In genomic region chr15:101845971-101846403, GRCm38 (mm10) we compare ENCODE assay signal across 9 mouse cellular contexts. TPM values are rescaled to one million over a fixed set of nuclear protein-coding genes. Genes with fewer than 3 reads are reported as not detected.
A peak's percentile ranks its signal among the peaks of the same experiment; 100 is the strongest.
DNase-seq lines count a peak whose midpoint lies in the region; ATAC-seq and TF ChIP-seq lines count a peak whose summit lies in the region.
"Had no signal": no experiment of that assay in that cellular context is flagged by ENCODE, and none has a peak within 500 bp of the region (broad histone marks: within the 10 kb centered on the region; RNA-seq: fewer than 3 reads in every experiment).

No protein-coding gene starts in this region.

- 0 out of 2 replicates have a peak, but pooled peaks cover 3% of the 10 kb centered on the region for H3K4me1 ChIP-seq in limb, embryonic 14.5 days (ENCODE audit: control insufficient read depth, insufficient read depth, low read length)
- peaks cover 10% of the 10 kb centered on the region; the same call in 1 of the 2 replicates for H3K4me1 ChIP-seq in midbrain, embryonic 12.5 days
- 0 out of 2 replicates have a peak, but pooled peaks cover 3% of the 10 kb centered on the region for H3K4me1 ChIP-seq in stomach, embryonic 16.5 days (ENCODE audit: control insufficient read depth, insufficient read depth, low read length)

- H3K4me3 ChIP-seq in limb, embryonic 14.5 days (replicated peaks; ENCODE audit: low read length) = peak overlapping the region; percentile 49
- H3K4me3 ChIP-seq in midbrain, embryonic 12.5 days = peak overlapping the region; percentile 56
- peak overlapping the region; percentile 53 for H3K4me3 ChIP-seq in stomach, embryonic 16.5 days (replicated peaks; ENCODE audit: low read length)

- H3K36me3 ChIP-seq in limb, embryonic 14.5 days (ENCODE audit: control insufficient read depth, insufficient read depth, low read length) = no peaks in the 10 kb centered on the region
- no peaks in the 10 kb centered on the region for H3K36me3 ChIP-seq in midbrain, embryonic 12.5 days
- H3K36me3 ChIP-seq in stomach, embryonic 16.5 days (ENCODE audit: control insufficient read depth, insufficient read depth, low read length) = no peaks in the 10 kb centered on the region

- no peak for TF ChIP-seq POLR2A in limb, embryonic 14.5 days (IDR thresholded peaks at IDR 0.05; ENCODE audit: borderline replicate concordance, extremely low read depth, insufficient read depth, insufficient read length)

- WGBS in limb, embryonic 14.5 days = under 1% methylated on average over 32 of the region's 37 CpGs
- under 1% methylated on average over 36 of the region's 37 CpGs for WGBS in midbrain, embryonic 12.5 days
- WGBS in stomach, embryonic 16.5 days = 1% methylated on average over 37 of the region's 37 CpGs

- H3K9ac ChIP-seq in limb, embryonic 14.5 days (ENCODE audit: low read depth, low read length, severe bottlenecking) = peak overlapping the region; percentile 67
- H3K9ac ChIP-seq in midbrain, embryonic 12.5 days (replicated peaks) = peak overlapping the region; percentile 75
- peak overlapping the region; percentile 72 for H3K9ac ChIP-seq in stomach, embryonic 16.5 days (ENCODE audit: low read length)

- 0 out of 2 replicates have a peak, but pooled peaks cover 14% of the 10 kb centered on the region for H3K27me3 ChIP-seq in limb, embryonic 14.5 days (ENCODE audit: control insufficient read depth, insufficient read depth, low read length)
- H3K27me3 ChIP-seq in midbrain, embryonic 12.5 days = peaks cover 30% of the 10 kb centered on the region
- H3K27me3 ChIP-seq in stomach, embryonic 16.5 days (ENCODE audit: control insufficient read depth, insufficient read depth, low read length) = no peaks in the 10 kb centered on the region; the same call in 1 of the 2 replicates

- ATAC-seq in granulocyte monocyte progenitor cell, adult 5-6 weeks (replicated peaks; ENCODE audit: poor library complexity, severe bottlenecking) = peak; percentile 71
- ATAC-seq in limb, embryonic 14.5 days (ENCODE audit: low FRiP score, low read depth) = no peak
- peak; percentile 72 for ATAC-seq in midbrain, embryonic 12.5 days (ENCODE audit: low FRiP score, low read depth)
- peak; percentile 56; the same call in 1 of the 2 replicates for ATAC-seq in stomach, embryonic 16.5 days (ENCODE audit: insufficient read depth, low FRiP score)

- no peak overlapping the region for H3K27ac ChIP-seq in limb, embryonic 14.5 days (replicated peaks; ENCODE audit: low read depth, low read length)
- peak overlapping the region; percentile 65 for H3K27ac ChIP-seq in midbrain, embryonic 12.5 days (replicated peaks)
- H3K27ac ChIP-seq in stomach, embryonic 16.5 days (ENCODE audit: low read length) = peak overlapping the region; percentile 76

- H3K9me3 ChIP-seq in limb, embryonic 14.5 days (ENCODE audit: control insufficient read depth, low read length) = no peaks in the 10 kb centered on the region
- no peaks in the 10 kb centered on the region for H3K9me3 ChIP-seq in midbrain, embryonic 12.5 days
- no peaks in the 10 kb centered on the region for H3K9me3 ChIP-seq in stomach, embryonic 16.5 days (replicated peaks; ENCODE audit: control insufficient read depth, low read length)

- peak overlapping the region; percentile 91 for H3K4me2 ChIP-seq in limb, embryonic 14.5 days (replicated peaks; ENCODE audit: low read depth, low read length, severe bottlenecking)
- peak overlapping the region; percentile 72 for H3K4me2 ChIP-seq in midbrain, embryonic 12.5 days (replicated peaks)
- peak overlapping the region; percentile 89 for H3K4me2 ChIP-seq in stomach, embryonic 16.5 days (ENCODE audit: low read depth, low read length)

- DNase-seq in cerebellum, adult 18-20 months = peak; percentile 30 to 38
- DNase-seq in cerebellum, adult 9-10 months = no peak
- DNase-seq in c-Kit-positive CD71-positive TER-119-negative erythroid progenitor cells, embryonic 14.5 days (ENCODE audit: low read depth) = peak; percentile 3
- peak; percentile 4 to 19 for DNase-seq in kidney, adult 8-10 months
- DNase-seq in limb, embryonic 14.5 days (ENCODE audit: low spot score) = no peak

RNA-seq across cellular contexts. Expression of gene Krt1, which starts 4.6 kb away (rescaled TPM):
- total RNA-seq in granulocyte monocyte progenitor cell, adult 5-6 weeks (2014; fragmentation: Nextera tagmentation) = not detected in 2 replicates
- total RNA-seq in granulocyte monocyte progenitor cell, adult 5-6 weeks (2017) = not detected in 2 replicates
- polyA plus RNA-seq in limb, embryonic 14.5 days (2012; rRNA removed) = 149 and 235 TPM in 2 replicates
- polyA plus RNA-seq in limb, embryonic 14.5 days (2014; fragmentation: Nextera tagmentation; extraction: Ambion mirVana) = 167 and 206 TPM in 2 replicates
- polyA plus RNA-seq in midbrain, embryonic 12.5 days (2016; fragmentation: Nextera tagmentation; extraction: Ambion mirVana) = 2.3 and 4.6 TPM in 2 replicates
- polyA plus RNA-seq in stomach, embryonic 16.5 days (2015; fragmentation: Nextera tagmentation; extraction: Ambion mirVana) = 3.2 and 4.0 TPM in 2 replicates

RNA-seq across cellular contexts. Expression of gene Krt77, which starts 23.5 kb away (rescaled TPM):
- not detected in 2 replicates for total RNA-seq in granulocyte monocyte progenitor cell, adult 5-6 weeks (2014; fragmentation: Nextera tagmentation)
- not detected in 2 replicates for total RNA-seq in granulocyte monocyte progenitor cell, adult 5-6 weeks (2017)
- polyA plus RNA-seq in limb, embryonic 14.5 days (2012; rRNA removed) = 10.0 and 19.9 TPM in 2 replicates
- polyA plus RNA-seq in limb, embryonic 14.5 days (2014; fragmentation: Nextera tagmentation; extraction: Ambion mirVana) = 16.4 and 32.8 TPM in 2 replicates
- polyA plus RNA-seq in midbrain, embryonic 12.5 days (2016; fragmentation: Nextera tagmentation; extraction: Ambion mirVana) = not detected in 2 replicates
- polyA plus RNA-seq in stomach, embryonic 16.5 days (2015; fragmentation: Nextera tagmentation; extraction: Ambion mirVana) = 0.32 and 0.43 TPM in 2 replicates

RNA-seq across cellular contexts. Expression of gene Krt2, which starts 28.0 kb away (rescaled TPM):
- total RNA-seq in granulocyte monocyte progenitor cell, adult 5-6 weeks (2014; fragmentation: Nextera tagmentation) = not detected in 2 replicates
- not detected in 2 replicates for total RNA-seq in granulocyte monocyte progenitor cell, adult 5-6 weeks (2017)
- 0.37 and 0.45 TPM in 2 replicates for polyA plus RNA-seq in limb, embryonic 14.5 days (2012; rRNA removed)
- polyA plus RNA-seq in limb, embryonic 14.5 days (2014; fragmentation: Nextera tagmentation; extraction: Ambion mirVana) = 0.34 and 0.46 TPM in 2 replicates
- polyA plus RNA-seq in midbrain, embryonic 12.5 days (2016; fragmentation: Nextera tagmentation; extraction: Ambion mirVana) = not detected in 2 replicates
- polyA plus RNA-seq in stomach, embryonic 16.5 days (2015; fragmentation: Nextera tagmentation; extraction: Ambion mirVana) = 0.05 TPM in 1 of 2 replicates, not detected in the other

RNA-seq across cellular contexts. Expression of gene Krt73, which starts 43.8 kb away (rescaled TPM):
- total RNA-seq in granulocyte monocyte progenitor cell, adult 5-6 weeks (2014; fragmentation: Nextera tagmentation) = not detected in 2 replicates
- not detected in 2 replicates for total RNA-seq in granulocyte monocyte progenitor cell, adult 5-6 weeks (2017)
- 0.03 and 0.04 TPM in 2 replicates for polyA plus RNA-seq in limb, embryonic 14.5 days (2012; rRNA removed)
- polyA plus RNA-seq in limb, embryonic 14.5 days (2014; fragmentation: Nextera tagmentation; extraction: Ambion mirVana) = not detected in 2 replicates
- polyA plus RNA-seq in midbrain, embryonic 12.5 days (2016; fragmentation: Nextera tagmentation; extraction: Ambion mirVana) = 0.34 TPM in 2 replicates
- not detected in 2 replicates for polyA plus RNA-seq in stomach, embryonic 16.5 days (2015; fragmentation: Nextera tagmentation; extraction: Ambion mirVana)

RNA-seq across cellular contexts. Expression of gene Krt76, which starts 46.7 kb away (rescaled TPM):
- total RNA-seq in granulocyte monocyte progenitor cell, adult 5-6 weeks (2014; fragmentation: Nextera tagmentation) = not detected in 2 replicates
- total RNA-seq in granulocyte monocyte progenitor cell, adult 5-6 weeks (2017) = not detected in 2 replicates
- not detected in 2 replicates for polyA plus RNA-seq in limb, embryonic 14.5 days (2012; rRNA removed)
- 0.08 TPM in 1 of 2 replicates, not detected in the other for polyA plus RNA-seq in limb, embryonic 14.5 days (2014; fragmentation: Nextera tagmentation; extraction: Ambion mirVana)
- not detected in 2 replicates for polyA plus RNA-seq in midbrain, embryonic 12.5 days (2016; fragmentation: Nextera tagmentation; extraction: Ambion mirVana)
- polyA plus RNA-seq in stomach, embryonic 16.5 days (2015; fragmentation: Nextera tagmentation; extraction: Ambion mirVana) = not detected in 2 replicates
- total RNA-seq: layer of hippocampus, adult 8-10 months had no signal

Comparison
In these comparisons a context has a peak if more than half of its experiments do, and no peak if none do; other contexts are left out.
1. DNase-seq: peak in cerebellum, adult 18-20 months (2 of 2), c-Kit-positive CD71-positive TER-119-negative erythroid progenitor cells, embryonic 14.5 days (single experiment) and kidney, adult 8-10 months (2 of 2); none in cerebellum, adult 9-10 months (single experiment) and limb, embryonic 14.5 days (single experiment).
2. RNA of gene Krt1, which starts 4.6 kb away (polyA plus RNA-seq): 149 to 235 TPM in limb, embryonic 14.5 days; 3.2 to 4.0 TPM in stomach, embryonic 16.5 days and 2.3 to 4.6 TPM in midbrain, embryonic 12.5 days; every median in the first group is over 10 times any median in the second.
3. Peak in every context shown above with its lines, with median percentiles within 50 percentile points of each other: H3K4me2 ChIP-seq, H3K4me3 ChIP-seq and H3K9ac ChIP-seq.